Mouse (Mus musculus) gastrocnemius, postnatal 14 days (tissue): ENCODE measurements at regions not wholly inside any gene's neighbourhood (a gene's known extent, or its start where the extent isn't known, plus 50 kb on each side); places are given as distances from the start of the nearest gene placed in this dataset.

Experiments
- DNase-seq: peaks from one replicate; pipeline ENCODE4 v3.0.0; 2021; ENCODE audit warnings: mixed read lengths
- intact Hi-C: fragments of 180-260 bp; cut with DNase I; formaldehyde crosslinking; loops from one replicate; pipeline ENCODE4 v1.15.1; 2025; ENCODE audit warnings: low total_unique reads

DNA sequence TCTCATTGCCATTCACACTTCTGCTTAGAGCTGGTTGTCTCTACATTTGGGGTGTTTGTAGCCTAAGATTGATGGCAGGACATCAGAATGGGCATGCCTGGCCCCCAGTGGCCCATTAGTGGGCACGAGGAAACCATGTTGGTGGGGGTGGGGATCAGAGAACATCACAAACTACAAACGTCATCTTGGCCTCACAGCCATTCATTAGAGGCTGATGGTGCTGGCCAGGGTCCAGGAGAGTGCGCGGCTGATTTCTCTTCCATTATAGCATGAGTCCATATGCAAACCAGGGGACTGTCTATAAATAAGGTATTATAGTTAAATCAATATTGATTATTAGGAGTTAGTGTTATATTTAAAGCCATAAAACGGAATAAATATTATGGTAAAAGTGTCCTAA lies 67.9 kb downstream of the 3100002H09Rik start:
- intact Hi-C loops: no loop called here
- no peak for DNase-seq

- no peak for DNase-seq
- intact Hi-C loops: no loop called here
Measured at GRCm38 (mm10) chr4:124538471-124538870, 72.1 kb downstream of the 3100002H09Rik start.

- DNase-seq: no peak
- intact Hi-C loops: no loop called here
Measured at GRCm38 (mm10) chr4:124537681-124538080, 72.9 kb downstream of the 3100002H09Rik start.

GRCm38 (mm10) chr4:124533614-124534013 lies 77.0 kb downstream of the 3100002H09Rik start:
- intact Hi-C loops: no loop called here
- peak; percentile 14 for DNase-seq

DNA sequence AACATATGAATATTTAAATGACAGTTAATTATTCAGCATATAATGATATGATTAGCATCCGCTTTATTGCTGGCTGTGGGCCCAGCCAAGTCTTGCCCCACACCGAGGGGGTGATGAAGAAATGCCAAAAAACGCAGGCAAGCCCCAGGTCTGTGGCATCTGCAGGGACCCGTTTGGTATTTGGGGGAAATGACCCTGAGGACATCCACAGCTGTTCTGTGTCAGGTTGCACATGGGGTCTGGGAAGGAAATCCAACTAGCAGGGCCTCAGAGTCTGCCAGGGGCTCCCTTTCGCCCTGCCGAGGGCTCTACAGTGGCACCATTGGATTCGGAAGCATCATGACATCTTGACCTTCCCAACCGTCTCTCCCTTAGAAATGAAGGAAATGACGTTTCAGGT lies 80.0 kb downstream of the 3100002H09Rik start:
- no peak for DNase-seq
- intact Hi-C loops: no loop called here

DNA sequence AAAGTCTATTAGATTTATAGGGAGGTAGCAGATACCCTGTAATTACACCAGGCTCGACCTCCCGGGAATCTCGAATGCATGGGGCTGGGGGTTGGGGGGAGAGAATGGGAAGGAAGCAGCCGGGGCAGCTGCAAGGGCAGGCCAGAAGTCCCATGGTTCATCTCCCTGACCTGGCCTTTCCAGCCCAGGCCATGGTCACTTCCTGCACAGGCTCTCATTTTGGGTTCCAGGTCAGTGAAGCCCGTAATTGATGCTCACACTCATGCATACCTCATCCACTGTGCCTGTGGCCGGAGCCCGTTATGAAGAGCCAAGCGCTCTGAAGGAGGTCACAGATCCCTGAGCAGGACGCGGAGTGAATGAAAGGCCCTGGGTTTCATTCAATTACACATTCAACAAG lies 83.8 kb downstream of the 3100002H09Rik start:
- no peak for DNase-seq
- intact Hi-C loops: no loop called here

DNA sequence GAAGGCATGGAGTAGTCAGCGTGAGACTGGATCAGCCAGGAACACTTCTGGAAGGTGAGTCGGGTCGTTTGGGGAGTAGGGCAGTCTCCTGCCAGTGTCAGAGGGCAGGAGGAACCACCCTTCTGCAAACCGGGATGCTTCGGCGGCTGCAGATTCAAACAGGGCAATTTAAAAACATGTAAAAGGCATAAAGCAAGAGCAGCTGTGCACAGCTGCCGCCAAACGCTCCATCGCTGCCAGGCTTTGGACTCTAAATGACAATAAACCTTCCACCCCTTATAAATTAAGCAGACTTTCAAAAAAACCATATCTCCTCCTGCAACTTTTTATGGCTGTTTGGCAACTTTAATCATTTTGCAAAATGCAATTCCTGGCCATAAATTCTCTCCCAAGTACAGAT lies 84.2 kb downstream of the 3100002H09Rik start:
- DNase-seq: no peak
- intact Hi-C loops: no loop called here

GRCm38 (mm10) chr4:124520309-124520708 lies 90.3 kb downstream of the 3100002H09Rik start:
- intact Hi-C loops: no loop called here
- no peak for DNase-seq

- intact Hi-C loops: no loop called here
- DNase-seq: no peak
Measured at GRCm38 (mm10) chr4:124511761-124512160, 98.8 kb downstream of the 3100002H09Rik start.

- intact Hi-C loops: no loop called here
- no peak for DNase-seq
Measured at GRCm38 (mm10) chr4:124510816-124511215, 99.8 kb downstream of the 3100002H09Rik start.

GRCm38 (mm10) chr4:124509695-124510094 lies 100.9 kb downstream of the 3100002H09Rik start:
- intact Hi-C loops: no loop called here
- peak; percentile 52 for DNase-seq

- intact Hi-C loops: no loop called here
- no peak for DNase-seq
Measured at GRCm38 (mm10) chr4:124506083-124506647, 104.4 kb downstream of the 3100002H09Rik start.

DNA sequence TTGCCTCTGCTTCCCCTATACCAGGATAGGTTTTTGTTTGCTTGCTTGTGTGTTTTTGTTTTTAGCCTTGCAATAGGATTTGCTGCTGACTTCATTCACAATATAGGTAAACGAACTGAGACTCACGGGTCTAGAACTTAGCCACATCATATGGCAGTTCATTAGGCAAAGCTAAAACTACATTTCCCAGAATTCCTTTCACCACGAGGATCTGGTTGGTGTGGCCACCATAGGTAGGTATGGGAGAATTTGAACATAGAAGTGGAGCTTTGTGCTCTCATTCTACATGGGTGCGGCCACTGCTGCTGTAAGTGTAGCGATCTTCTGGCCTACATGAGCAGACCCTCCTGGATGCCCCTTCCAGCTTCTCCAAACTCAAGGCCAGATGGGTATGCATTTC lies 108.8 kb downstream of the 3100002H09Rik start:
- intact Hi-C loops: no loop called here
- no peak for DNase-seq

DNA sequence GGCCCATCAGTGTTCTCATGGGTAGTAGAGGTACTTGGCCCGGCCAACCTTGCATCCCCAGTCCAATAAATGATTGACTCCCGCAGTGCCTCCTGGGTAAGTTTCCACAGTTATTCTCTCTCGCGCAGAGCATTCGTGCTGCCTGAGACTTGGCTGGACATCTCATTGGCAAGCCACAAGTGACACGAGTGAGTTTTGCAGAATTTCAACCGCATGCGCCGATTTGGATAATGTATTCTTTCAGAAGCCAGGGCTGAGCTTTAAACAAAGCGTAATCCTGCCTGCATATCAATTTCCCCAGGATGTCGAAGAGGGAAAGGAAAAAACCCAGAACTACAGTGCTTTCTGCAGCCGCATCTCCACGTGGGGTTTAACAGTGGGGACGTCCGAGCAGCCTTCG lies 112.6 kb downstream of the 3100002H09Rik start:
- no peak for DNase-seq
- intact Hi-C loops: no loop called here

DNA sequence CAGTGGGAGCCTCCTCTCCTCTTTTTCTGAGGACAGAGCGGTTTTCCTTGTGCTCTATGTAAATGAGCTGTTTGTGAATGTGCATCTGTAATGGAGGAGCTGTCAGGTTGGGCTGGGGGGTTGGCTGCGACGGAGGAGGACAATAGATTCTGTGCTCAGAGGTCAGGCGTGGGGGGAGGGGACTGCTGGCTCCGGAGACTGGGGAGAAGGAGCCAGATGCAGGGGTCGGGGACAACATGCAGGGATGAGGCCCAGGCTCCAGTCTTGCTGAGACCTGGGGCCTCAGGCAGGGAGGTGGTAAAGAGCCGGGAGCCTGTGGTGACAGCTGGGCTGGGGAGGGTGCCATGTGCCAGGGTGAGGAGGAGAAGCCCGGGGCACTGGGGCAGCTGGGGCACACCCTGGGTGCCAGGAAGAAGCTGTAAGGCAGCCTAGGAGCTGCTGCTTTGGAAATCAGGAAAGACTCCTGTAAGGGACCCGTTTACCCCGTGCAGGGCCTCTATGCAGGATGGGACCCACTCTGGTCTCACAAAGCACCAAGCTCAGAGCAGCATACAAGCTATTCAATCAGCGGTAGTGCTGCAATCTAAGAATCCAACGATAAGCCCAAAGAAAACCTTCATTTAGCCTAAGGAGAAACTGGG lies 124.5 kb downstream of the 3100002H09Rik start:
- intact Hi-C loops: no loop called here
- DNase-seq: no peak

GRCm38 (mm10) chr4:124484613-124485586 lies 125.7 kb downstream of the 3100002H09Rik start:
- intact Hi-C loops: no loop called here
- DNase-seq: no peak

DNA sequence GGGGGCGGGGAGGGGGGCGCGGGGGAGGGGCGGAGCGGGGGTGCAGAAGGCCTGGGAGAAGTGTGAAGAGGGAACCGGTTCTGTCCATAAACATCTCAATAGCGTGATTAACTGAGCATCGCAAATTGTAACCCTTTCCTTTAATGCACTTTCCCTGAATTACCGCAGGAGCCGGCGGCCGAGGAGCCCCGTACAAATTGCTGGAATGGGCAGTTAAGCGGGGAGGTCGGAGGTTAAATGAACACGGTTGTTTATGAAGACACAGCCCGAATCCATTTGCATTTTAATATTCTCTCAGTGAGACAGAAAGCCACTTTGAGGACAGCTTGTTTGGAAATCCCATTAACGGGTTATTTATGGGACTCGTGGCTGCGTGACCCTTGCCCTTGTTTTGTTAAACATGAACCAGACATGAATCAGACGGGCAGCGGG lies 132.7 kb downstream of the 3100002H09Rik start:
- intact Hi-C loops: no loop called here
- no peak for DNase-seq

DNA sequence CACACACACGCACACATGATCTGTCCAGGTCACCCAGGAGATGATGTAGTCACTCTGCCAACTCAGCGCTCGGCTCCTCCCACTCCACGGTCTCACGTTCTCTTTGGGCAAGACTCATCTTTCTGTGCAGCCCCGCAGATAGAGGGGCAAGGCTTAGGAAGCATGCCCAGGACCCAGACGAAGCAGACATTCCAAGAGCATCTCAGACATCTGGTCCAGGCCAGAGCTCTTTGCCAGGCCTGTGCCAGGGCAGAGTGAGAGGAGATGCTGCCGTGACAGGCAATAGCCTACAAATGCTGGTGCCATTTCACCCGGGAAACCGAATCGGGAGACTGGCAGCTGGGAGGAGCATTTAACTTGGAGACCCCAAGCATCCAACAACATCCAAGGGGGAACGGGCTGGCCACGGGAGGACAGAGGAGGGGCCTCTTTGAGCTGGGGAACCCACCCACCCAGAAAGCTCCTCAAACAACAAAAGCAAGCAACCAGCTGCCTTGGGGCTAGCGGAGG lies 133.2 kb downstream of the 3100002H09Rik start:
- DNase-seq: no peak
- intact Hi-C loops: no loop called here

DNA sequence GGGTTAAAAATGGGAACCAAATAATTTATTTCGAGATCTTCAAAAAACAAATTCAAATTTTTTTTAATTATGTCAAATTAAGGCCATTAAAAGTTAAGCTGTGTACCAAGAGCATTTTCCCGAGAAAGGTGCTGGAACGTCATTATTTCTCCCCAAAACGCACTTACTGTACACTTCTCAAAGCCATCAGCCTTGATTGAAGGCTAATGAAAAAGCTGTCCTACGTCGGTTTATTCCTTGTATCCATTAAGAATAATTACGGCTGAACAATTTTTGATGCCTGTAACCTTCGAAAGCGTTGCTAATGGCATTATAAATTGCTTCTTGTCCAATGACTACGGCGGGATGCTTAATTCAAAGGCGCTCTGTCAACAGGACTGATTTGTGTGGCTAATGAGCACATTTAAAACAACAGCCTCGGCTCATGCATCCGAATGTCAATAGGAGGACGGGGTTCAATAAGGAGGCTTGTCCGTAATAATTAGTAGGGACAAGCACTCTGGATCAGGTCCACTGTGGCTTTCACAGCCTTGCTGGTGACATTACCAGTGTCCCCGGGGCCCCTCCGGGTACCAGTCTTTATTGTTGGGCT lies 145.3 kb downstream of the 3100002H09Rik start:
- intact Hi-C loops: no loop called here

More for the DNA sequence above, 145.3 kb downstream of the 3100002H09Rik start:
- DNase-seq: no peak
